Comparison of ENCODE assay signal across 8 mouse cellular contexts in genomic region chr2:173229578-173230224, GRCm38 (mm10). TPM values are rescaled to one million over a fixed set of nuclear protein-coding genes. Genes with fewer than 3 reads are reported as not detected.
DNase-seq lines count a peak whose midpoint lies in the region; ATAC-seq and TF ChIP-seq lines count a peak whose summit lies in the region.

No protein-coding gene starts in this region.

- H3K4me3 ChIP-seq in embryonic facial prominence, embryonic 14.5 days (ENCODE audit: low read depth, low read length) = no peak overlapping the region
- no peak overlapping the region for H3K4me3 ChIP-seq in limb, embryonic 14.5 days (replicated peaks; ENCODE audit: low read length)
- H3K4me3 ChIP-seq in midbrain, postnatal 0 days (ENCODE audit: low read depth, low read length) = no peak overlapping the region

- H3K4me1 ChIP-seq in embryonic facial prominence, embryonic 14.5 days (ENCODE audit: control insufficient read depth, insufficient read depth, low read length) = peaks cover under 1% of the 10 kb centered on the region; the same call in 1 of the 2 replicates
- H3K4me1 ChIP-seq in limb, embryonic 14.5 days (ENCODE audit: control insufficient read depth, insufficient read depth, low read length) = peaks cover 8% of the 10 kb centered on the region
- no peaks in the 10 kb centered on the region for H3K4me1 ChIP-seq in midbrain, postnatal 0 days (ENCODE audit: insufficient read depth, low read length)

- H3K36me3 ChIP-seq in embryonic facial prominence, embryonic 14.5 days (ENCODE audit: control insufficient read depth, insufficient read depth, low read length) = peaks cover 77% of the 10 kb centered on the region
- peaks cover 83% of the 10 kb centered on the region for H3K36me3 ChIP-seq in limb, embryonic 14.5 days (ENCODE audit: control insufficient read depth, insufficient read depth, low read length)
- peaks cover 19% of the 10 kb centered on the region for H3K36me3 ChIP-seq in midbrain, postnatal 0 days (ENCODE audit: insufficient read depth, low read length)

- H3K27me3 ChIP-seq in embryonic facial prominence, embryonic 14.5 days (replicated peaks; ENCODE audit: control insufficient read depth, insufficient read depth, low read length) = no peaks in the 10 kb centered on the region
- no peaks in the 10 kb centered on the region for H3K27me3 ChIP-seq in limb, embryonic 14.5 days (ENCODE audit: control insufficient read depth, insufficient read depth, low read length)
- no peaks in the 10 kb centered on the region for H3K27me3 ChIP-seq in midbrain, postnatal 0 days (ENCODE audit: insufficient read depth, low read length)

- H3K9me3 ChIP-seq in embryonic facial prominence, embryonic 14.5 days (ENCODE audit: control insufficient read depth, low read length) = no peaks in the 10 kb centered on the region
- no peaks in the 10 kb centered on the region for H3K9me3 ChIP-seq in limb, embryonic 14.5 days (ENCODE audit: control insufficient read depth, low read length)
- H3K9me3 ChIP-seq in midbrain, postnatal 0 days (ENCODE audit: low read length) = no peaks in the 10 kb centered on the region

- DNase-seq in 3T3-L1 (ENCODE audit: low read depth, low spot score) = peak; percentile 92
- peak; percentile 82 for DNase-seq in adrenal gland, postnatal 4 days (ENCODE audit: low spot score in 2 of 2)
- peak; percentile 93 for DNase-seq in embryonic facial prominence, embryonic 14.5 days (ENCODE audit: low spot score)
- DNase-seq in heart, adult 9 months (ENCODE audit: low spot score in 2 of 2) = peak; percentile 57 to 83
- peak; percentile 93 for DNase-seq in kidney, adult 9 months
- DNase-seq in limb, embryonic 14.5 days (ENCODE audit: low spot score) = peak; percentile 90
- peak; percentile 91 for DNase-seq in midbrain, postnatal 0 days (ENCODE audit: low spot score)
- DNase-seq in spleen, postnatal 10 days (ENCODE audit: low spot score in 2 of 2) = peak; percentile 79 to 92

- no peak overlapping the region for H3K4me2 ChIP-seq in embryonic facial prominence, embryonic 14.5 days (ENCODE audit: low read depth, low read length)
- H3K4me2 ChIP-seq in limb, embryonic 14.5 days (replicated peaks; ENCODE audit: low read depth, low read length, severe bottlenecking) = no peak overlapping the region
- no peak overlapping the region for H3K4me2 ChIP-seq in midbrain, postnatal 0 days (ENCODE audit: low read depth, low read length, poor library complexity, severe bottlenecking)

- no peak overlapping the region for H3K9ac ChIP-seq in embryonic facial prominence, embryonic 14.5 days (ENCODE audit: low read depth, low read length)
- H3K9ac ChIP-seq in limb, embryonic 14.5 days (ENCODE audit: low read depth, low read length, severe bottlenecking) = no peak overlapping the region
- H3K9ac ChIP-seq in midbrain, postnatal 0 days (replicated peaks; ENCODE audit: low read length, poor library complexity, severe bottlenecking) = no peak overlapping the region

- WGBS in embryonic facial prominence, embryonic 14.5 days = 5% methylated on average over 10 of the region's 10 CpGs
- 7% methylated on average over 10 of the region's 10 CpGs for WGBS in limb, embryonic 14.5 days
- WGBS in midbrain, postnatal 0 days = 7% methylated on average over 10 of the region's 10 CpGs

- ATAC-seq in embryonic facial prominence, embryonic 14.5 days (ENCODE audit: low read depth) = peak; percentile 86
- ATAC-seq in limb, embryonic 14.5 days (ENCODE audit: low FRiP score, low read depth) = peak; percentile 70
- ATAC-seq in midbrain, postnatal 0 days (ENCODE audit: low FRiP score) = peak; percentile 50

- peak overlapping the region; percentile 46; the same call in 1 of the 2 replicates for H3K27ac ChIP-seq in embryonic facial prominence, embryonic 14.5 days (replicated peaks; ENCODE audit: low read depth, low read length)
- H3K27ac ChIP-seq in limb, embryonic 14.5 days (replicated peaks; ENCODE audit: low read depth, low read length) = no peak overlapping the region
- H3K27ac ChIP-seq in midbrain, postnatal 0 days (ENCODE audit: low read depth, low read length) = no peak overlapping the region

- peak; percentile 95 for TF ChIP-seq CTCF in midbrain, postnatal 0 days (IDR thresholded peaks at IDR 0.05)

- TF ChIP-seq POLR2A in limb, embryonic 14.5 days (IDR thresholded peaks at IDR 0.05; ENCODE audit: borderline replicate concordance, extremely low read depth, insufficient read depth, insufficient read length) = no peak

RNA-seq across cellular contexts. Expression of gene Zbp1, which starts 11.0 kb away (rescaled TPM):
- total RNA-seq in adrenal gland, postnatal 4 days (2021) = 1 to 10 TPM; 2.0 to 2.1 TPM
- polyA plus RNA-seq in embryonic facial prominence, embryonic 14.5 days (2014; fragmentation: Nextera tagmentation; extraction: Ambion mirVana) = 0.54 and 1.4 TPM in 2 replicates
- 0.60 and 0.69 TPM in 2 replicates for polyA plus RNA-seq in limb, embryonic 14.5 days (2012; rRNA removed)
- polyA plus RNA-seq in limb, embryonic 14.5 days (2014; fragmentation: Nextera tagmentation; extraction: Ambion mirVana) = 0.33 and 0.65 TPM in 2 replicates
- not detected in 2 replicates for total RNA-seq in midbrain, postnatal 0 days (2014; rRNA removed)
- polyA plus RNA-seq in midbrain, postnatal 0 days (2015; fragmentation: Nextera tagmentation; extraction: Ambion mirVana) = 0.38 and 0.57 TPM in 2 replicates

RNA-seq across cellular contexts. Expression of gene Pmepa1, which starts 46.6 kb away (rescaled TPM):
- 10 to 100 TPM; 61.8 to 63.4 TPM for total RNA-seq in adrenal gland, postnatal 4 days (2021)
- polyA plus RNA-seq in embryonic facial prominence, embryonic 14.5 days (2014; fragmentation: Nextera tagmentation; extraction: Ambion mirVana) = 10.1 and 11.0 TPM in 2 replicates
- polyA plus RNA-seq in limb, embryonic 14.5 days (2012; rRNA removed) = 41.0 and 62.3 TPM in 2 replicates
- polyA plus RNA-seq in limb, embryonic 14.5 days (2014; fragmentation: Nextera tagmentation; extraction: Ambion mirVana) = 10.2 and 11.6 TPM in 2 replicates
- 6.5 and 12.8 TPM in 2 replicates for total RNA-seq in midbrain, postnatal 0 days (2014; rRNA removed)
- polyA plus RNA-seq in midbrain, postnatal 0 days (2015; fragmentation: Nextera tagmentation; extraction: Ambion mirVana) = 2.3 TPM in 2 replicates
